Mouse (Mus musculus): ENCODE data around the gene Cpd.

GRCm38 (mm10) chr11:76821353-76821752, 25.5 kb downstream of the Cpd start:
- TF ChIP-seq TAL1 (IDR thresholded peaks at IDR 0.05; ENCODE audit: low read length) = no peak
- no peak for TF ChIP-seq GATA1 (IDR thresholded peaks at IDR 0.05; ENCODE audit: low read length)
